Mouse (Mus musculus): ENCODE data around the gene Kdm5c.
"Not testable (repeated sequence)": the region's sequence is repeated elsewhere in the genome, so short reads cannot be mapped to it uniquely, and the experiment has no call there.

The Kdm5c gene

DNA sequence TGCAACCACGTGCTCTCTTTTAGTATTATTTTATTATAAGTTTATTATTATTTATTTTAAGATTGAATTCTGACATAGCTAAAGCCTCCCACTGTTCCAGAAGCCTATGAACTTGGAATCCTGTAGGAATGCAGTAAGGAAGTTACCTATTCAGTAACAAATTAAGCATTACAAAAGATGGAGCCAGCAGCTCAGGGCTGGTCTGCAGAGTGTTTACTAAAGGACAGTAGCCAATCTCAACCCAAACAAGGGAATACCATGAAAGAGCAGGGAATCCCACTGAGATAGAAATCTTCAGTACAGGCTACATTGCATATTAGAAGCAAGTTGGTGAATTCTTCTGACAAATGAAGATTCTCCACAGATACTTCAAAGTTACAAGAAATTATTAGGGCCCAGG is 54.2 kb downstream of the Kdm5c start:
- not testable (repeated sequence) for DNase-seq (ENCODE audit: low spot score in 2 of 2)

DNA sequence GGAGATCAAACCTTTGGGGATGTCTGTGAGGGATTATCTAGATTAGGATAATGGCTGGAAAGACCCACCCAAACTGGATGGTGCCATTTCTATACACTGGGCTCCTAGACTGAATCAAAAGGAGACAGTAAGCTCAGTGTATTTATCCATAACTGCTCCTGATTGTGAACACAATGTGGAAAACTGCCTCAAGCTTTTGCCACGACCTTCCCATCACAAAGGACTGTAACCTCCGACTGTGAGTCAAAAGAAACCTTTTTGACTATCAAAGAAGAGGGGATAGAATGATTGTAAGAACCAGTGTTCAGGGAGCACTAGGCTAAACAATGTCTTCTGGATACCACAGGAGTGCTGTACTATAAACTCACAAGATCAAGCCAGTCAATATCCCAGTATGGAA is 73.4 kb downstream of the Kdm5c start:
- DNase-seq (ENCODE audit: low spot score in 2 of 2): no peak

DNA sequence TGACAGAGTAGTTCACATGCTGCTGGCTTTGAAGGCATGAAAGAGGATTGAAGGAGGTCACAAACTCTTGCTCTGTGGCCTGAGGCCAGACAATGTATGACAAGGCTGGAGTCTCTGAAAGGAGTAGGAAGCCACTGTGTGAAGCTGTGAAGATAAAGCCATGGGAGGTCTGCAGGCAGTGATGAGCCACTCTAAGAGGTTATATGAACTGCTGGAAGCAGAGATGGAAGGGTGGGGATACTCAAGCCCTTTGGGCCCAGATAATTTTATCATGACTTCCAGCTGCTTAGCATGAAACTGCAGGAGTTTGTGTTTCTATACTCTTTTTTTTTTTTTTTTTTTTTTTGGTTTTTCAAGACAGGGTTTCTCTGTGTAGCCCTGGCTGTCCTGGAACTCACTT is 74.6 kb downstream of the Kdm5c start:
- DNase-seq (ENCODE audit: low spot score in 2 of 2): no peak

DNA sequence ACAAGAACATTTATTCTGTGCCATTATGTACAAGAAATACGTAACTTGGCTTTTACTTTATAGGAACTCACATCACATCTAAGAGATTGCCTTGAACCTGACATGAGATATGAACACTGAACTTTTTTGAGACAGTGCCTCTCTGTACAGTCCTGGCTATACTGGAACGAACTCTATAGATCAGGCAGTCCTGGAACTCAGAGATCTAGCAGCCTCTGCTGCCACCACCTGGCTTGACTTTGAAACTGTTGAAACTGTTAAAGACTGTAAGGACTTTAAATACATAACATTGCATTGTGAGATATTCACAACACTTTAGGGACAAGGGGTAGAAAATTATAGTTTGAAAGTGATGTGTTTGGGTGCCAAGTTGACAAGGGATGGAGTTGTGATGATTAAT is 75.1 kb downstream of the Kdm5c start:
- DNase-seq (ENCODE audit: low spot score in 2 of 2): peak; percentile 7 to 17

- no peak for DNase-seq (ENCODE audit: low spot score in 2 of 2)
Observed at GRCm38 (mm10) chrX:152320535-152320934, 87.7 kb downstream of the Kdm5c start.

- DNase-seq (ENCODE audit: low spot score in 2 of 2): no peak
Observed at GRCm38 (mm10) chrX:152322776-152323175, 90.0 kb downstream of the Kdm5c start.

DNA sequence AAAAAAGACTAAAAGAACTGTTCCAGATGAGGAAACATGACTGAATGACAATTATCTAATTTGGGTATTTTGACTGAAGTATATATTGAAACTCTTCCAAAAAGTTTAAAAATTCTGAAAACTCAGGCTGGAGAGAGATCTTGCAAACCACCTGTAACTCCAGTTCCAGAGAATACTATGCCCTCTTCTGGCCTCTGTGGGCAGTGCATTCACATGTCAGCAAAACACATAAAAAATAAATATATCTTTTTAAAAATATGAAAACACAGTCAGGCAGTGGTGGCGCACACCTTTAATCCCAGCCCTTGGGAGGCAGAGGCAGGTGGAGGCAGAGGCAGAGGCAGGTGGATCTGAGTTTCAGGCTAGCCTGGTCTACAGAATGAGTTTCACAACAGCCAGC is 90.8 kb downstream of the Kdm5c start:
- DNase-seq (ENCODE audit: low spot score in 2 of 2): no peak
